Mouse (Mus musculus): ENCODE measurements around the gene Narfl. TPM values are rescaled to one million over a fixed set of nuclear protein-coding genes. Genes with fewer than 3 reads are reported as not detected.

Narfl gene
- polyA plus RNA-seq, 1 experiment from 2014 or later: 26.7 TPM

- Histone ChIP-seq H3K4me3 (no peak overlapping the region), H3K4me1 (peaks cover 64% of the 10 kb centered on the region), H3K36me3 (peaks cover 42% of the 10 kb centered on the region), H3K9ac (no peak overlapping the region), H3K27me3 (peaks cover 1% of the 10 kb centered on the region; the same call in 1 of the 2 replicates), H3K27ac (no peak overlapping the region), H3K9me3 (no peaks in the 10 kb centered on the region), H3K4me2 (no peak overlapping the region)
- no peak for ATAC-seq (ENCODE audit: insufficient number of reproducible peaks, low FRiP score, low TSS enrichment, low read depth)
- WGBS: 96% methylated on average over 13 of the region's 13 CpGs
Measured at GRCm38 (mm10) chr17:25827011-25827410, 53.4 kb downstream of the Narfl start.

GRCm38 (mm10) chr17:25827546-25828222 lies 54.1 kb downstream of the Narfl start:
- WGBS: 90% methylated on average over 22 of the region's 22 CpGs
- Histone ChIP-seq H3K27ac (0 out of 2 replicates have a peak overlapping the region, but pooled peaks have one; percentile 92), H3K4me3 (peak overlapping the region; percentile 62; the same call in 1 of the 2 replicates), H3K4me2 (0 out of 2 replicates have a peak overlapping the region, but pooled peaks have one; percentile 66), H3K4me1 (peaks cover 65% of the 10 kb centered on the region), H3K9ac (no peak overlapping the region), H3K9me3 (no peaks in the 10 kb centered on the region), H3K27me3 (no peaks in the 10 kb centered on the region), H3K36me3 (peaks cover 42% of the 10 kb centered on the region)
- no peak for ATAC-seq (ENCODE audit: insufficient number of reproducible peaks, low FRiP score, low TSS enrichment, low read depth)

- Histone ChIP-seq H3K27ac (peak overlapping the region; percentile 92), H3K4me3 (peak overlapping the region; percentile 62), H3K9ac (peak overlapping the region; percentile 68; the same call in 1 of the 2 replicates), H3K27me3 (no peaks in the 10 kb centered on the region), H3K4me1 (peaks cover 65% of the 10 kb centered on the region), H3K4me2 (peak overlapping the region; percentile 66), H3K9me3 (no peaks in the 10 kb centered on the region), H3K36me3 (peaks cover 42% of the 10 kb centered on the region)
- ATAC-seq (ENCODE audit: insufficient number of reproducible peaks, low FRiP score, low TSS enrichment, low read depth): no peak
- 81% methylated on average over 8 of the region's 8 CpGs for WGBS
Measured at GRCm38 (mm10) chr17:25828223-25828594, 54.6 kb downstream of the Narfl start.

- no peak for ATAC-seq (ENCODE audit: insufficient number of reproducible peaks, low FRiP score, low TSS enrichment, low read depth)
- peaks cover 64% of the 10 kb centered on the region for H3K4me1 ChIP-seq
- 2% methylated on average over 32 of the region's 32 CpGs for WGBS
Measured at GRCm38 (mm10) chr17:25828712-25829557, 55.4 kb downstream of the Narfl start, which contains the start of gene Jmjd8. TSS of gene Jmjd8 (plus strand) at chr17:25828867.

GRCm38 (mm10) chr17:25829558-25830017 lies 56.0 kb downstream of the Narfl start:
- Histone ChIP-seq H3K9me3 (no peaks in the 10 kb centered on the region), H3K4me3 (peak overlapping the region; percentile 62), H3K36me3 (peaks cover 42% of the 10 kb centered on the region), H3K27me3 (no peaks in the 10 kb centered on the region), H3K27ac (peak overlapping the region; percentile 92), H3K9ac (peak overlapping the region; percentile 68), H3K4me2 (peak overlapping the region; percentile 66), H3K4me1 (peaks cover 64% of the 10 kb centered on the region)
- no peak for ATAC-seq (ENCODE audit: insufficient number of reproducible peaks, low FRiP score, low TSS enrichment, low read depth)
- WGBS: 40% methylated on average over 8 of the region's 8 CpGs

More at GRCm38 (mm10) chr17:25828712-25829557, 55.4 kb downstream of the Narfl start, which contains the start of gene Jmjd8:
- peak within 1 kb of the TSS; percentile 92 for H3K27ac ChIP-seq
- H3K4me3 ChIP-seq: peak within 1 kb of the TSS; percentile 62
- peaks cover 42% of the 10 kb centered on the region for H3K36me3 ChIP-seq
- no peaks in the 10 kb centered on the region for H3K9me3 ChIP-seq
- no peaks in the 10 kb centered on the region for H3K27me3 ChIP-seq
- peak within 1 kb of the TSS; percentile 68 for H3K9ac ChIP-seq
- peak within 1 kb of the TSS; percentile 66 for H3K4me2 ChIP-seq

GRCm38 (mm10) chr17:25830200-25830753 lies 56.7 kb downstream of the Narfl start:
- Histone ChIP-seq H3K9ac (no peak overlapping the region), H3K9me3 (no peaks in the 10 kb centered on the region), H3K4me3 (peak overlapping the region; percentile 62), H3K4me1 (peaks cover 64% of the 10 kb centered on the region), H3K36me3 (peaks cover 48% of the 10 kb centered on the region), H3K27me3 (no peaks in the 10 kb centered on the region), H3K27ac (peak overlapping the region; percentile 3; the same call in 1 of the 2 replicates), H3K4me2 (peak overlapping the region; percentile 66)
- ATAC-seq (ENCODE audit: insufficient number of reproducible peaks, low FRiP score, low TSS enrichment, low read depth): no peak
- 76% methylated on average over 4 of the region's 4 CpGs for WGBS

GRCm38 (mm10) chr17:25830806-25831431 lies 57.3 kb downstream of the Narfl start:
- H3K27me3 ChIP-seq: no peaks in the 10 kb centered on the region
- H3K4me3 ChIP-seq: peak overlapping the region; percentile 77
- no peak for ATAC-seq (ENCODE audit: insufficient number of reproducible peaks, low FRiP score, low TSS enrichment, low read depth)
- H3K9me3 ChIP-seq: no peaks in the 10 kb centered on the region
- H3K9ac ChIP-seq: 0 out of 2 replicates have a peak overlapping the region, but pooled peaks have one; percentile 81
- peak overlapping the region; percentile 86 for H3K4me2 ChIP-seq
- H3K27ac ChIP-seq: peak overlapping the region; percentile 3; the same call in 1 of the 2 replicates
- 88% methylated on average over 14 of the region's 14 CpGs for WGBS
- H3K4me1 ChIP-seq: peaks cover 65% of the 10 kb centered on the region
- peaks cover 44% of the 10 kb centered on the region for H3K36me3 ChIP-seq

- Histone ChIP-seq H3K27ac (peak overlapping the region; percentile 97), H3K27me3 (no peaks in the 10 kb centered on the region), H3K9me3 (no peaks in the 10 kb centered on the region), H3K4me1 (peaks cover 70% of the 10 kb centered on the region), H3K4me2 (peak overlapping the region; percentile 86), H3K9ac (peak overlapping the region; percentile 81), H3K4me3 (peak overlapping the region; percentile 77), H3K36me3 (peaks cover 36% of the 10 kb centered on the region)
- no peak for ATAC-seq (ENCODE audit: insufficient number of reproducible peaks, low FRiP score, low TSS enrichment, low read depth)
- WGBS: 57% methylated on average over 21 of the region's 21 CpGs
Measured at GRCm38 (mm10) chr17:25831451-25832281, 58.1 kb downstream of the Narfl start.

- H3K9me3 ChIP-seq: no peaks in the 10 kb centered on the region
- peak overlapping the region; percentile 77 for H3K4me3 ChIP-seq
- peak overlapping the region; percentile 97 for H3K27ac ChIP-seq
- peak overlapping the region; percentile 81 for H3K9ac ChIP-seq
- H3K27me3 ChIP-seq: no peaks in the 10 kb centered on the region
- WGBS: under 1% methylated on average over 72 of the region's 77 CpGs
- peak overlapping the region; percentile 86 for H3K4me2 ChIP-seq
- peaks cover 78% of the 10 kb centered on the region for H3K4me1 ChIP-seq
- ATAC-seq (ENCODE audit: insufficient number of reproducible peaks, low FRiP score, low TSS enrichment, low read depth): peak; percentile 91
- peaks cover 27% of the 10 kb centered on the region for H3K36me3 ChIP-seq
Measured at GRCm38 (mm10) chr17:25832436-25833290, 59.1 kb downstream of the Narfl start.

Measured in limb, embryonic 15.5 days (tissue).